Mouse (Mus musculus) limb, embryonic 13.5 days (tissue): Measurements from ENCODE around the gene Acsm3. TPM values are rescaled to one million over a fixed set of nuclear protein-coding genes. Genes with fewer than 3 reads are reported as not detected.
A peak's percentile ranks its signal among the peaks of the same experiment; 100 is the strongest.
"Not testable (repeated sequence)": the region's sequence is repeated elsewhere in the genome, so short reads cannot be mapped to it uniquely, and the experiment has no call there.

Experiments
- ATAC-seq: fragments of 200-750 bp; cut with Nextera tagmentation; 2 replicates; pipeline ENCODE4 v1.8.0; 2017; ENCODE audit warnings: low read depth, moderate number of reproducible peaks, moderate TSS enrichment; ENCODE audit not compliant: low FRiP score
- H3K27ac ChIP-seq: fragments of 300-500 bp; sonication (generic); 2 replicates; pipeline ENCODE4 v1.5.1; 2015; ENCODE audit warnings: inconsistent platforms, mild to moderate bottlenecking, moderate library complexity
- H3K27me3 ChIP-seq: fragments of 300-500 bp; sonication (generic); 2 replicates; pipeline ENCODE4 v1.6.1; 2015; ENCODE audit warnings: mild to moderate bottlenecking, inconsistent platforms
- H3K36me3 ChIP-seq: fragments of 300-500 bp; sonication (generic); 2 replicates; pipeline ENCODE4 v1.6.1; 2015; ENCODE audit warnings: inconsistent platforms, mild to moderate bottlenecking, moderate library complexity
- H3K4me1 ChIP-seq: fragments of 300-500 bp; sonication (generic); 2 replicates; pipeline ENCODE4 v1.6.1; 2015; ENCODE audit warnings: inconsistent platforms
- H3K4me2 ChIP-seq: fragments of 300-500 bp; sonication (generic); replicated peaks from 2 replicates; pipeline ENCODE4 v1.6.1; 2015; ENCODE audit warnings: inconsistent platforms, mild to moderate bottlenecking, moderate library complexity
- H3K4me3 ChIP-seq: fragments of 300-500 bp; sonication (generic); 2 replicates; pipeline ENCODE4 v1.5.1; 2015; ENCODE audit warnings: moderate library complexity, mild to moderate bottlenecking, inconsistent platforms
- H3K9ac ChIP-seq: fragments of 300-500 bp; sonication (generic); 2 replicates; pipeline ENCODE4 v1.6.1; 2015; ENCODE audit warnings: mild to moderate bottlenecking, inconsistent platforms
- H3K9me3 ChIP-seq: fragments of 300-500 bp; sonication (generic); 2 replicates; pipeline ENCODE4 v1.6.1; 2016; ENCODE audit warnings: inconsistent platforms
- WGBS: fragments of 180-500 bp; shearing (Covaris S2); methylation state at CpG from one replicate; pipeline ENCODE4 v1.1.7; 2015; 5-methylcytosine and 5-hydroxymethylcytosine counted together
- polyA plus RNA-seq: library from polyadenylated mRNA; unstranded; fragments of >200 nt; fragmentation: Nextera tagmentation; extraction: Ambion mirVana; gene quantifications from 2 replicates; pipeline ENCODE4 v1.2.1, GENCODE M21; 2015

The Acsm3 gene
- polyA plus RNA-seq = 0.32 and 0.41 TPM in 2 replicates

- Histone ChIP-seq H3K9me3 (no peaks in the 10 kb centered on the region), H3K4me3 (no peak within 1 kb of the TSS), H3K36me3 (no peaks in the 10 kb centered on the region), H3K9ac (no peak within 1 kb of the TSS), H3K4me2 (no peak within 1 kb of the TSS), H3K27me3 (no peaks in the 10 kb centered on the region), H3K27ac (no peak within 1 kb of the TSS), H3K4me1 (no peaks in the 10 kb centered on the region)
- ATAC-seq = no peak
- 41% methylated on average over 11 of the region's 11 CpGs for WGBS
Observed at GRCm38 (mm10) chr7:119760527-119760951, at the start of gene Acsm3. Acsm3 (plus strand) TSS chr7:119760923.

DNA sequence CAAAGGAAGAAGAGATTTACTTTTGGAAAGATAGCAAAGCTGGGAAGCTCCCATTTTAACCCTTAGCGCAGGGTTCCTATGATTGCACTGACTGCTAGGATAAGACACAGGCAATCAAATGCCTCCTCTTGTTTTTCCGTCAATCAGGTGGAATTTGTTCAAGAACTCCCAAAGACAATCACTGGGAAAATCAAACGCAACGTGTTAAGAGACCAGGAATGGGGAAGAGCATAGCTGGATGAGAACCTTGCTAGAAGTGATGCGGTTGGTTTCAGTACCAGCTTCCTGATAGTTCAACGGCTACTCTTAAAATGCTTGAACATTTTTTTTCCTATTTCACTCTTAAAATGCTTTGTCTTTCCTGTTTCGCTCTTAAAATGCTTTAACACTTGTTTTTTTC lies 46.6 kb upstream of the Acsm3 start:
- Histone ChIP-seq H3K9me3 (no peaks in the 10 kb centered on the region), H3K36me3 (peaks cover 39% of the 10 kb centered on the region), H3K4me2 (no peak overlapping the region), H3K9ac (no peak overlapping the region), H3K4me1 (no peaks in the 10 kb centered on the region), H3K27me3 (no peaks in the 10 kb centered on the region), H3K27ac (no peak overlapping the region), H3K4me3 (no peak overlapping the region)
- WGBS = 93% methylated on average over 7 of the region's 7 CpGs
- ATAC-seq = no peak

DNA sequence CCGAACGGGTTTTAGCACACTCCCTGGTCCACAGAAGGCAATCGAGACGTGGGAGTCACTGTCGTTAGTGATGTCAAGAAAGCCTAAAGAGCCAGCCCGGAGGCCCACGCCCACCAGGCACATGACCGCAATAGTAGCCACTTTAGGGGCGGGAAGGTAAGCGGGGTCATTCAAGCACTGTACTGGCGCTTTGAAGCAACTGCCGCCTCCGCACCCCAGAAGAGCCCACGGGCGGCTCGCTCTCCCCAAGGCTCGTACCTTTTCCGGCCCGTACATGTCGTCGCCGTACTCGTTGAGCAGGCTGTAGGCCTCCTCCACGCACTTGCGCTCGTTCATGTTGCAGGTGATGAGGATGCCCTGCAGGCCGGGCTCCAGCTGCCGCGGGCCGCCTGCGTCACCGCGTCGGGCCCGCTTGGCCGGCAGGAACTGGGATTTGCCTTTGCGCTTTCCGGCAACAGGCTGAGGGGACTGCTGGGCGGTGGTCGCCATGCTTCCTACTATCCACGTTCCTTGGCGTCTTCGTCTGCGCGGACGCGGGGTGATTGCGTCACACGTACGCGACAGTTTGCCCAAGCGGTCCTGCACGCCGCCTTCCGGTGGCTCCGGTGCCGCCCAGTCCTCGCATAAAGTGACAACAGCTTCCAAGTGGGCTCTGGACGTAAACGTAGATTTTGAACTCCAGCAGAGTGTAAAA lies 40.3 kb upstream of the Acsm3 start, which contains the start of gene Thumpd1:
Gene Thumpd1 (minus strand): TSS at position 546 of the 694 bp plus-strand sequence.
- WGBS = under 1% methylated on average over 59 of the region's 60 CpGs
- peak; percentile 96 for ATAC-seq
- H3K4me1 ChIP-seq = peaks cover 10% of the 10 kb centered on the region
- peak within 1 kb of the TSS; percentile 87 for H3K4me2 ChIP-seq
- peak within 1 kb of the TSS; percentile 95 for H3K4me3 ChIP-seq
- peak within 1 kb of the TSS; percentile 87 for H3K9ac ChIP-seq
- H3K36me3 ChIP-seq = peaks cover 32% of the 10 kb centered on the region
- H3K27ac ChIP-seq = peak within 1 kb of the TSS; percentile 76; the same call in 1 of the 2 replicates
- no peaks in the 10 kb centered on the region for H3K27me3 ChIP-seq
- H3K9me3 ChIP-seq = no peaks in the 10 kb centered on the region

GRCm38 (mm10) chr7:119720947-119721310 lies 39.8 kb upstream of the Acsm3 start:
- WGBS = 14% methylated on average over 8 of the region's 8 CpGs
- no peak overlapping the region for H3K27ac ChIP-seq
- peak overlapping the region; percentile 87 for H3K4me2 ChIP-seq
- peaks cover 26% of the 10 kb centered on the region for H3K36me3 ChIP-seq
- peak overlapping the region; percentile 87 for H3K9ac ChIP-seq
- H3K27me3 ChIP-seq = no peaks in the 10 kb centered on the region
- no peaks in the 10 kb centered on the region for H3K9me3 ChIP-seq
- peak overlapping the region; percentile 95 for H3K4me3 ChIP-seq
- ATAC-seq = peak; percentile 18; the same call in 1 of the 2 replicates
- H3K4me1 ChIP-seq = peaks cover 10% of the 10 kb centered on the region

DNA sequence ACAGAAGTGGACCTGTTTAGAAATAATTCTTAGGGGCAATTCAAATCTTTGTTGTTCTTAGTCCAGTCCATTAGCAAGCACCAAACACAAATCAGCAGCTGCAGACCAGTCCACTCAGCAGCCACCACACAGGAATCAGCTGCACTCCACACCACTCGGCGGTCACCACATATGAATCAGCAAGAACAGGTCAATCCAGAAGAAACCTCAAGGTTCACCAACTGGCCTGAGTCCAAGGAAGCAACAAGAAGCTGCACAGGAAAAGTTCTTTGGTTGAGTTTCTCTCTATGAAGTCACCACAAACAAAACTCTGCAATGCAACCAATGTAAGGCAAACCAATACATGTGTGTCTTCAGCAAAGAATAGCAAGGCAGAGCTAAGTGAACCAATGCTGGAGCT lies 33.1 kb upstream of the Acsm3 start:
- Histone ChIP-seq H3K4me2 (no peak overlapping the region), H3K27me3 (no peaks in the 10 kb centered on the region), H3K9me3 (no peaks in the 10 kb centered on the region; the same call in 1 of the 2 replicates), H3K4me3 (no peak overlapping the region), H3K36me3 (no peaks in the 10 kb centered on the region), H3K4me1 (no peaks in the 10 kb centered on the region), H3K27ac (no peak overlapping the region), H3K9ac (no peak overlapping the region)
- no peak for ATAC-seq
- WGBS = 90% methylated on average over 2 of the region's 2 CpGs

GRCm38 (mm10) chr7:119731262-119731661 lies 29.5 kb upstream of the Acsm3 start:
- 76% methylated on average over 4 of the region's 4 CpGs for WGBS

DNA sequence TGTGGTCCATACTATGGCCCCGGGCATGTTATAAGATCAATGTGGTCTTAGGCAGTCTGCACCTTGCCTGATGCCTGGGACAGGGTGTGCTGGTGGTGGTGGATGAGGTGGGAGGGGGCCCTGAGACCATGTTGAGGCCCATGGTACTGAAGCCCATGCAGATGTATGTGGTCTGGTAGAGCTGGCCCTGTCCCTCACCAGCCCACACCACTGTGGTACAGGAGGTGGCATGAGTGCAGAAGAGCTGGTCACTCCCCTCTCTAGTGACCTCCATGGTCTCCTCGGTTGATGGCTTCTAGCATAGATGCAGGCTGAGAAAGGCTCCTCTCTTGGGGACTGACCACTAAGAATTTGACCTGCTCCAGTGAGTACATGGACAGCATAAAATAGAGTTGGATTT lies 21.8 kb upstream of the Acsm3 start:
- H3K27ac ChIP-seq = no peak overlapping the region
- ATAC-seq = no peak
- no peak overlapping the region for H3K4me2 ChIP-seq
- H3K27me3 ChIP-seq = 0 out of 2 replicates have a peak, but pooled peaks cover 4% of the 10 kb centered on the region
- H3K4me3 ChIP-seq = no peak overlapping the region
- H3K9me3 ChIP-seq = no peaks in the 10 kb centered on the region
- no peaks in the 10 kb centered on the region for H3K4me1 ChIP-seq
- H3K9ac ChIP-seq = no peak overlapping the region
- WGBS = 91% methylated on average over 2 of the region's 2 CpGs
- H3K36me3 ChIP-seq = no peaks in the 10 kb centered on the region

More at GRCm38 (mm10) chr7:119731262-119731661, 29.5 kb upstream of the Acsm3 start:
- H3K4me3 ChIP-seq, ATAC-seq, H3K36me3 ChIP-seq, H3K4me2 ChIP-seq, H3K4me1 ChIP-seq, H3K27ac ChIP-seq, H3K27me3 ChIP-seq, H3K9me3 ChIP-seq, H3K9ac ChIP-seq: not testable (repeated sequence)

GRCm38 (mm10) chr7:119739798-119740468 lies 20.8 kb upstream of the Acsm3 start:
- Histone ChIP-seq H3K4me2 (peak overlapping the region; percentile 57), H3K9ac (peak overlapping the region; percentile 62), H3K4me3 (peak overlapping the region; percentile 39)
- 9% methylated on average over 17 of the region's 44 CpGs for WGBS
- ATAC-seq = peak; percentile 59; the same call in 1 of the 2 replicates
- not testable (repeated sequence) for H3K27ac ChIP-seq, H3K4me1 ChIP-seq, H3K9me3 ChIP-seq, H3K36me3 ChIP-seq, H3K27me3 ChIP-seq

GRCm38 (mm10) chr7:119744321-119744720 lies 16.4 kb upstream of the Acsm3 start:
- 5% methylated on average over 33 of the region's 34 CpGs for WGBS
- H3K9me3 ChIP-seq = no peaks in the 10 kb centered on the region
- H3K4me1 ChIP-seq = no peaks in the 10 kb centered on the region
- ATAC-seq = no peak
- H3K4me3 ChIP-seq = peak overlapping the region; percentile 11; the same call in 1 of the 2 replicates
- no peaks in the 10 kb centered on the region for H3K36me3 ChIP-seq
- H3K4me2 ChIP-seq = peak overlapping the region; percentile 53
- H3K9ac ChIP-seq = peak overlapping the region; percentile 31; the same call in 1 of the 2 replicates
- no peak overlapping the region for H3K27ac ChIP-seq
- H3K27me3 ChIP-seq = 0 out of 2 replicates have a peak, but pooled peaks cover 4% of the 10 kb centered on the region

DNA sequence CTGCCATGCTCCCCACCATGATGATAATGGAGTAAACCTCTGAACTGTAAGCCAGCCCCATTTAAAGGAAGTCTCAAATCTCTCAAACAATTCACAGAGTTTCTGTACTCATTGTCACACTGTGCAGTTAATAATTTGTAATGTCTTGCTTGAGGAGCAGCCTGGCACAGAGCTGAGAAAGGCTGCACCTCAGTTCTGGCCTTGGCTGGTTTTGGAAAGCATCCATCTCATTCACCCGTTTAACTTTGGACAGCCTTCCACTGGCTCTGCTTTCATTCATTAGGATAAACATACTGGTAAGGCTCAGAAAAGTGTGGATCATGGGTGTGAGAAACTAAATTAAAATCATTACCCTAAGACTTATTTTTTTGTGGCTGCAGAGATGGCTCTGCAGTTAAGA lies 14.9 kb upstream of the Acsm3 start:
- Histone ChIP-seq H3K4me2 (no peak overlapping the region), H3K27me3 (0 out of 2 replicates have a peak, but pooled peaks cover 4% of the 10 kb centered on the region), H3K27ac (no peak overlapping the region), H3K9ac (no peak overlapping the region), H3K4me1 (no peaks in the 10 kb centered on the region), H3K4me3 (no peak overlapping the region), H3K36me3 (no peaks in the 10 kb centered on the region), H3K9me3 (no peaks in the 10 kb centered on the region)
- 77% methylated on average over 1 of the region's 1 CpGs for WGBS
- ATAC-seq = no peak

GRCm38 (mm10) chr7:119748761-119749160 lies 12.0 kb upstream of the Acsm3 start:
- WGBS = 75% methylated on average over 1 of the region's 2 CpGs
- H3K9me3 ChIP-seq = no peaks in the 10 kb centered on the region
- H3K27me3 ChIP-seq = 0 out of 2 replicates have a peak, but pooled peaks cover 4% of the 10 kb centered on the region
- H3K4me3 ChIP-seq = no peak overlapping the region
- no peak overlapping the region for H3K27ac ChIP-seq
- H3K4me2 ChIP-seq = no peak overlapping the region
- no peak for ATAC-seq
- H3K9ac ChIP-seq = no peak overlapping the region
- H3K36me3 ChIP-seq = no peaks in the 10 kb centered on the region
- no peaks in the 10 kb centered on the region for H3K4me1 ChIP-seq

DNA sequence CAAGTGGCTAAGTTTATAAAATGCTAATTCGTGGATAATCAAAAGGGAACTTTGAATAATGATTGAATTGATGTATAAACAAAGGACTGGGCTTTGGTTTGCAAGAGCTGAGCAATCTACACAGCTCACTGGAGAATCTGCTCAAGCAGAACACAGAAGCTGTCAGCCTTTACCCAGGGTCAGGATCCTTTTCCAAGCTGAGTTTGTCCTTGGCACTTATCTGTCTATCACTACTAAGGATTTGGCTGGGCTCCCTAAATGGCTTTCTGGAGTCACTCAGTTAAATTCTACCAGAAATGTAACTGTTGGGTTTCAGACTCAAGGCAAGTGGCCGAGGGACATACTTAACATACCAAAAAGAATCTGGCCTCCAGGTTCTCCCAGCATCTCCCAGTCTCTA lies 10.8 kb upstream of the Acsm3 start:
- H3K27me3 ChIP-seq = no peaks in the 10 kb centered on the region
- no peak overlapping the region for H3K9ac ChIP-seq
- WGBS = 61% methylated on average over 2 of the region's 2 CpGs
- H3K36me3 ChIP-seq = no peaks in the 10 kb centered on the region
- H3K4me2 ChIP-seq = no peak overlapping the region
- H3K4me3 ChIP-seq = no peak overlapping the region
- no peak overlapping the region for H3K27ac ChIP-seq
- no peaks in the 10 kb centered on the region for H3K9me3 ChIP-seq
- ATAC-seq = no peak
- H3K4me1 ChIP-seq = no peaks in the 10 kb centered on the region
